Mouse (Mus musculus) MEL (cell line): ENCODE measurements around the gene Eml2. TPM values are rescaled to one million over a fixed set of nuclear protein-coding genes. Genes with fewer than 3 reads are reported as not detected.
A peak's percentile ranks its signal among the peaks of the same experiment; 100 is the strongest.

ENCODE experiments used
- DNase-seq: peaks from one replicate; pipeline ENCODE4 v3.0.0; 2011; ENCODE audit warnings: low read depth, low spot score
- H3K27ac ChIP-seq: 2 replicates; pipeline ENCODE4 v1.5.1; 2012; ENCODE audit warnings: low read depth, mild to moderate bottlenecking, control low read depth, low read length, moderate library complexity; ENCODE audit not compliant: control insufficient read depth
- H3K27me3 ChIP-seq, 2 experiments: fragments of 150-350 bp in 1 of 2; sonication (generic) in 1 of 2; 2 replicates each; pipeline ENCODE4 v1.6.1; 2012; ENCODE audit warnings: low read length in 2 of 2, mild to moderate bottlenecking in 2 of 2, improper control_type of control experiment in 1 of 2, moderate library complexity in 1 of 2; ENCODE audit not compliant: insufficient read depth in 2 of 2, control insufficient read depth in 1 of 2
- H3K36me3 ChIP-seq, 2 experiments: 2 replicates each; pipeline ENCODE4 v1.6.1; 2012 to 2014; ENCODE audit warnings: low read length in 2 of 2, improper control_type of control experiment in 1 of 2, inconsistent platforms in 1 of 2, mild to moderate bottlenecking in 1 of 2; ENCODE audit not compliant: insufficient read depth in 2 of 2, control insufficient read depth in 1 of 2
- H3K4me1 ChIP-seq, 2 experiments: fragments of 150-350 bp in 1 of 2; sonication (generic) in 1 of 2; 2 replicates each; pipeline ENCODE4 v1.6.1; 2012; ENCODE audit warnings: low read length in 2 of 2, improper control_type of control experiment in 1 of 2, mild to moderate bottlenecking in 1 of 2; ENCODE audit not compliant: insufficient read depth in 2 of 2, control insufficient read depth in 1 of 2
- H3K4me3 ChIP-seq, 2 experiments: fragments of 150-350 bp in 1 of 2; sonication (generic) in 1 of 2; 2 replicates each; pipeline ENCODE4 v1.5.1; 2012; ENCODE audit warnings: low read depth in 2 of 2, low read length in 2 of 2, mild to moderate bottlenecking in 2 of 2, moderate library complexity in 2 of 2, control low read depth in 1 of 2, improper control_type of control experiment in 1 of 2; ENCODE audit not compliant: control insufficient read depth in 1 of 2, insufficient read depth in 1 of 2
- H3K79me2 ChIP-seq: 2 replicates; pipeline ENCODE4 v1.6.1; 2012; ENCODE audit warnings: mild to moderate bottlenecking, low read length, moderate library complexity; ENCODE audit not compliant: control insufficient read depth, poor library complexity, insufficient read depth
- H3K9ac ChIP-seq: 2 replicates; pipeline ENCODE4 v1.6.1; 2012; ENCODE audit warnings: low read depth, mild to moderate bottlenecking, control low read depth, low read length, moderate library complexity; ENCODE audit not compliant: control insufficient read depth, poor library complexity, severe bottlenecking
- H3K9me3 ChIP-seq: fragments of 150-350 bp; sonication (generic); replicated peaks from 2 replicates; pipeline ENCODE4 v1.6.1; 2012; ENCODE audit warnings: mild to moderate bottlenecking, low read length, improper control_type of control experiment, moderate library complexity; ENCODE audit not compliant: insufficient read depth
- CHD1 ChIP-seq: IDR thresholded peaks from 2 replicates; pipeline ENCODE4 v1.6.1; 2012; ENCODE audit warnings: low read depth, mild to moderate bottlenecking, inconsistent platforms, low read length, improper control_type of control experiment
- CHD2 ChIP-seq: IDR thresholded peaks from 2 replicates; pipeline ENCODE4 v1.6.1; 2011; ENCODE audit warnings: low read length, improper control_type of control experiment
- EP300 ChIP-seq, 2 experiments: IDR thresholded peaks; 2 replicates each; pipeline ENCODE4 v1.6.1; 2011; ENCODE audit warnings: improper control_type of control experiment in 2 of 2, low read length in 2 of 2, low read depth in 1 of 2, mild to moderate bottlenecking in 1 of 2
- HCFC1 ChIP-seq: IDR thresholded peaks from 2 replicates; pipeline ENCODE4 v1.6.1; 2012; ENCODE audit warnings: low read depth, mild to moderate bottlenecking, inconsistent platforms, low read length, improper control_type of control experiment, moderate library complexity
- JUND ChIP-seq: IDR thresholded peaks from 2 replicates; pipeline ENCODE4 v1.6.1; 2011; ENCODE audit warnings: low read depth, mild to moderate bottlenecking, improper control_type of control experiment, low read length
- MXI1 ChIP-seq: IDR thresholded peaks from 2 replicates; pipeline ENCODE4 v1.6.1; 2011; ENCODE audit warnings: mild to moderate bottlenecking, low read depth, low read length, improper control_type of control experiment
- MYB ChIP-seq: IDR thresholded peaks from 2 replicates; pipeline ENCODE4 v1.6.1; 2011; ENCODE audit warnings: mild to moderate bottlenecking, low read depth, low read length, improper control_type of control experiment
- NELFE ChIP-seq: IDR thresholded peaks from 2 replicates; pipeline ENCODE4 v1.6.1; 2011; ENCODE audit warnings: low read depth, low read length, improper control_type of control experiment
- POLR2A ChIP-seq, 2 experiments: IDR thresholded peaks; 2 replicates each; pipeline ENCODE4 v1.6.1; 2011 to 2012; ENCODE audit warnings: low read length in 2 of 2, mild to moderate bottlenecking in 2 of 2, control low read depth in 1 of 2, improper control_type of control experiment in 1 of 2, low read depth in 1 of 2, moderate library complexity in 1 of 2; ENCODE audit not compliant: control insufficient read depth in 1 of 2, insufficient read depth in 1 of 2, poor library complexity in 1 of 2
- TAL1 ChIP-seq: IDR thresholded peaks from 2 replicates; pipeline ENCODE4 v1.6.1; 2012; ENCODE audit warnings: mild to moderate bottlenecking, inconsistent platforms, low read length, moderate library complexity, mixed read lengths
- TCF12 ChIP-seq: IDR thresholded peaks from 2 replicates; pipeline ENCODE4 v1.6.1; 2014; ENCODE audit warnings: low read depth, mild to moderate bottlenecking, inconsistent platforms, low read length, improper control_type of control experiment, moderate library complexity
- USF2 ChIP-seq, 2 experiments: IDR thresholded peaks; 2 replicates each; pipeline ENCODE4 v1.6.1; 2011 to 2012; ENCODE audit warnings: improper control_type of control experiment in 2 of 2, low read length in 2 of 2, borderline replicate concordance in 1 of 2, inconsistent platforms in 1 of 2, low read depth in 1 of 2, mild to moderate bottlenecking in 1 of 2; ENCODE audit not compliant: insufficient read depth in 1 of 2
- ZKSCAN1 ChIP-seq: IDR thresholded peaks from 2 replicates; pipeline ENCODE4 v1.6.1; 2012; ENCODE audit warnings: low read depth, mild to moderate bottlenecking, inconsistent platforms, low read length, improper control_type of control experiment, moderate library complexity
- polyA plus RNA-seq, 2 experiments: library from polyadenylated mRNA; stranded (reverse) in 1 of 2; unstranded in 1 of 2; fragments of >175 nt in 1 of 2; fragments of >200 nt in 1 of 2; gene quantifications; 2 replicates each; pipeline versions ENCODE4 v1.2.1 to v1.2.4; 2012; ENCODE audit warnings: low replicate concordance in 2 of 2, low read depth in 1 of 2; ENCODE audit not compliant: insufficient read length in 2 of 2, insufficient read depth in 1 of 2, missing spikeins in 1 of 2
- total RNA-seq: library from RNA; depleted of rRNA; stranded (reverse); fragments of 300-350 nt; gene quantifications from 2 replicates; pipeline ENCODE4 v1.2.3, GENCODE M21; 2012

The Eml2 gene
- total and polyA plus RNA-seq, 3 experiments = 22.0 to 43.6 TPM; not detected in 1

- peaks cover 1 to 6% of the 10 kb centered on the region in 2 experiments; a peak in 3 of 4 replicates for H3K36me3 ChIP-seq
- TF ChIP-seq EP300 (IDR thresholded peaks at IDR 0.05; ENCODE audit: low read depth in 1 of 2, low read length in 2 of 2) (peak in 1 of 2 experiments; percentile 45; a peak in 2 of 4 replicates), TAL1 (peak; percentile 22; the same call in 1 of the 2 replicates), CHD2 (no peak), TCF12 (peak; percentile 69; the same call in 1 of the 2 replicates)
- TF ChIP-seq, all 39 proteins: peak for 3
- Histone ChIP-seq H3K4me1 (peaks cover 4 to 13% of the 10 kb centered on the region in 2 experiments; a peak in 3 of 4 replicates), H3K9me3 (no peaks in the 10 kb centered on the region), H3K27me3 (no peaks in the 10 kb centered on the region), H3K27ac (peak overlapping the region; percentile 32), H3K79me2 (peaks cover 18% of the 10 kb centered on the region), H3K4me3 (no peak overlapping the region), H3K9ac (no peak overlapping the region)
- no peak for DNase-seq
Measured at GRCm38 (mm10) chr7:19239986-19240385, 63.8 kb downstream of the Eml2 start.

DNA sequence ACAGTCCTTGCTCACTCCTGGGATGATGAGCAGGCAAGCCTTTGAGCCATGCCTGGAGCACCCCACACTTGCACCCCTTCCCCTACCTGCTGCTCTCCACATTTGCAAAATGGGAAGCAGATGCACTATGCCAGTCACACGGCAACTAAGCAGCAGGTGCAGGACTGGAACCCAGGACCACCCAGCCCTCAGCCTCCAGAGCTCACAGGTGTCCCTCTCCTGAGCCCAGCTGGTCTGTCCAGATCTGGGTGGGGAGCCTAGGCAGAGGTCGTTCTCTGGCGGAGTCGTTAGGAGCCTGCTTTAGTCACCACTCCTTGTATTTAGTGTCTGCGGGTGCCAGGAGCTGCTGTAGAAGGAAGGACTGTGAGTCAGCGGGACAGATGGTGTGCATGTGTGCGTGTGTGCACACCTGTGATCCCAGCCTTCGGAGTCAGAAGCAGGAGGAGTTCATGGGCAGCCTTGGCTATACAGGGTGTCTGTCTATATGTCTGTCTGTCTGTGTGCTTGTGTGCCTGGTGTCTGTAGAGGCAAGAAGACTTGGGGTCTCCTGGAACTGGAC lies 64.8 kb downstream of the Eml2 start:
- H3K27ac ChIP-seq = no peak overlapping the region
- DNase-seq = no peak
- no peaks in the 10 kb centered on the region for H3K9me3 ChIP-seq
- peaks cover 13% of the 10 kb centered on the region for H3K79me2 ChIP-seq
- H3K4me3 ChIP-seq = no peak overlapping the region
- no peak overlapping the region for H3K9ac ChIP-seq
- H3K36me3 ChIP-seq = peaks cover 4 to 6% of the 10 kb centered on the region in 2 experiments; a peak in 3 of 4 replicates
- H3K27me3 ChIP-seq = no peaks in the 10 kb centered on the region
- peaks cover 4 to 8% of the 10 kb centered on the region in 2 experiments; a peak in 1 of 4 replicates for H3K4me1 ChIP-seq
- TF ChIP-seq TAL1 (no peak), ZKSCAN1 (no peak), MXI1 (no peak), USF2 (IDR thresholded peaks at IDR 0.05; ENCODE audit: borderline replicate concordance in 1 of 2, insufficient read depth in 1 of 2, low read depth in 1 of 2, low read length in 2 of 2) (no peak), POLR2A (IDR thresholded peaks at IDR 0.05; ENCODE audit: control insufficient read depth in 1 of 2, insufficient read depth in 1 of 2, low read depth in 1 of 2, low read length in 2 of 2, poor library complexity in 1 of 2) (no peak), CHD1 (no peak)

DNA sequence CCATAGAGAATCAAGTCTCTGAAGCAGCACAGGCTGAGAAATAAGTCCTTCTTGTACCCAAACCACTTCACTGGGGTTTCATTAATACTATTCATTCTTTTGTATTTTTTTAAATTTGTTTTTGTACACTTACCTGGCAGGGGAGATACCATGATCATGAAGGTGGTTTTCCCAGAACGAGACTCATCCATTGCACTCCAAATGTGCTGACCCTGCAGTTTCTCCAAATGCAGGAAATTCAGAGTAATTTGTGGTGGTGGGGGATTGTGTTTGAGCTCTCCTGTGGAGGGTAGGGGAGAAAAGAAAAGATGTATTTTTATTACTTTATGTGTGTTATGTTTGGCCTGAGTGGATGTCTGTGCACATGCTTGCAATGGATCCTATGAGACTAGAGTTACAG lies 65.8 kb downstream of the Eml2 start:
- Histone ChIP-seq H3K9me3 (no peaks in the 10 kb centered on the region), H3K27ac (no peak overlapping the region)

More for the DNA sequence above, 65.8 kb downstream of the Eml2 start:
- Histone ChIP-seq H3K9ac (no peak overlapping the region), H3K79me2 (peaks cover 8% of the 10 kb centered on the region), H3K4me3 (no peak overlapping the region), H3K27me3 (no peaks in the 10 kb centered on the region), H3K4me1 (peaks cover 4 to 18% of the 10 kb centered on the region in 2 experiments; a peak in 3 of 4 replicates), H3K36me3 (peaks cover 4 to 16% of the 10 kb centered on the region in 2 experiments; a peak in 3 of 4 replicates)
- TF ChIP-seq POLR2A (IDR thresholded peaks at IDR 0.05; ENCODE audit: control insufficient read depth in 1 of 2, insufficient read depth in 1 of 2, low read depth in 1 of 2, low read length in 2 of 2, poor library complexity in 1 of 2) (no peak), HCFC1 (no peak), MYB (no peak), MXI1 (no peak), NELFE (no peak), JUND (no peak)
- DNase-seq = no peak
